Mouse (Mus musculus): ENCODE measurements around the gene Zfp275. TPM values are rescaled to one million over a fixed set of nuclear protein-coding genes. Genes with fewer than 3 reads are reported as not detected.
"Not testable (repeated sequence)": the region's sequence is repeated elsewhere in the genome, so short reads cannot be mapped to it uniquely, and the experiment has no call there.

The Zfp275 gene
- polyA plus RNA-seq, 1 experiment from 2014 or later = 12.7 TPM

- Histone ChIP-seq H3K4me3 (no peak overlapping the region), H3K27me3 (ENCODE audit: insufficient read depth, poor library complexity, severe bottlenecking) (no peaks in the 10 kb centered on the region; the same call in 1 of the 2 replicates), H3K9me3 (no peaks in the 10 kb centered on the region), H3K36me3 (peaks cover 59% of the 10 kb centered on the region), H3K27ac (no peak overlapping the region), H3K4me1 (no peaks in the 10 kb centered on the region)
- DNase-seq (ENCODE audit: low spot score) = no peak
- 87% methylated on average over 2 of the region's 2 CpGs for WGBS
Observed at GRCm38 (mm10) chrX:73356163-73356562, 13.7 kb downstream of the Zfp275 start.

DNA sequence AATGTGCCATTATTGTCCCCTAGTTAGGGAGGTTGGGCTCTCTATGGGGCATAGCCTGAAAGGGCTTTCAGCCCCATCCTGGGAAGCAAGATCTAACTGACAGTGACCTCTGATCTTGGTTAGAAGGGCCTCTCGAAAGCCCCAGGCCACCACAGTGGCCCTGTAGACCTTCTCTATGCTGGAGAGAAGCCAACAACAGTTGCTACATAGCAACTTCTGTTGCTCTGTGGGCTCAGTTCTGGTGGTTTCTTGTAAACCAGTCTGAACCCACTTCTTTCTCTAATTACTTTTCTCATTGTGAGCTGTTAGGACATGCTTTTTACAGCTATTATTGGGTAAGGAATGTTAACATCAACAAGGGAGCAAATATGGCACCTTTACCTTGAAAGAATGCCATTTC lies 14.3 kb downstream of the Zfp275 start:
- Histone ChIP-seq H3K27me3 (ENCODE audit: insufficient read depth, poor library complexity, severe bottlenecking) (no peaks in the 10 kb centered on the region; the same call in 1 of the 2 replicates), H3K4me1 (no peaks in the 10 kb centered on the region), H3K4me3 (no peak overlapping the region), H3K27ac (no peak overlapping the region), H3K36me3 (peaks cover 54% of the 10 kb centered on the region), H3K9me3 (no peaks in the 10 kb centered on the region)
- DNase-seq (ENCODE audit: low spot score) = no peak
- 89% methylated on average over 1 of the region's 1 CpGs for WGBS

DNA sequence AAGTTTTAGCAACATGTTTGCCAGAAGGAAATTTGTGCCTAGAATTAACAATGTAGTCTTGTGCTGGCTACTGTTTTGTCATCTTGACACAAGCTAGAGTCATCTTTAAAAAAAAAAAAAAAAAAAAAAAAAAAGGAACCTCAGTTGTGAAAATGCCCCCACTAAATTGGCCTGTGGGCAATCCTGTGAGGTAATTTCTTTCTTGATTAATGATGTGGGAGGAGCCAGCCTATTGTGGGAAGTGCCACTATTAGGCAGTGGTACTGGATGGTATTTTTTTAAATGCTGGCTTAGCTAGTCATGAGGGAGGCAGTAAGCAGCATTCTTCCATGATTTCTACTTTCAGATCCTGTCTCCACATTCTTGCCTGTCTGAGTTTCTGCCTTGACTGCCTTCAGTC lies 20.9 kb downstream of the Zfp275 start:
- H3K9me3 ChIP-seq = no peaks in the 10 kb centered on the region
- no peaks in the 10 kb centered on the region; the same call in 1 of the 2 replicates for H3K27me3 ChIP-seq (ENCODE audit: insufficient read depth, poor library complexity, severe bottlenecking)
- H3K4me3 ChIP-seq = no peak overlapping the region
- H3K27ac ChIP-seq = no peak overlapping the region
- DNase-seq (ENCODE audit: low spot score) = no peak
- H3K36me3 ChIP-seq = peaks cover 8% of the 10 kb centered on the region; the same call in 1 of the 2 replicates
- H3K4me1 ChIP-seq = no peaks in the 10 kb centered on the region

DNA sequence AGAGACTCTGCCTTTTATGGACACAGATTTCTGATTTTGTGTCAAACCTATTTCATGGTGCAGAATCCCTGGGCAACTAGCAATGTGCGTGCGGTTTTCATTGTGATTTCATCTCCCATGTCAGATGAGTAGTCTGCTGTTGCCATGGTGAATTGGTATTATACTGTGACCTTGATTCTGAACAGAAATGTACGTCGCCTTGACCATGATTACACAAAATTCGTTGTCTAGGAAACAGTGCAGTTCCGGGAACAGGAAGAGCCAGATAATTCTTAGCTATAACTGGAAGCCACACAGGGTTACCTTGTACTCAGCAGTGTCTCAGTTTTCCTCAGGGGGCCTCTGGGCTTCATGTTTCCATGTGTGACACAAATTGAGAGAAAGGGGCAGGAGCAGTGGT lies 42.0 kb downstream of the Zfp275 start:
- no peaks in the 10 kb centered on the region for H3K4me1 ChIP-seq
- 79% methylated on average over 6 of the region's 6 CpGs for WGBS
- no peaks in the 10 kb centered on the region for H3K36me3 ChIP-seq
- DNase-seq (ENCODE audit: low spot score) = no peak
- no peaks in the 10 kb centered on the region for H3K27me3 ChIP-seq (ENCODE audit: insufficient read depth, poor library complexity, severe bottlenecking)
- no peaks in the 10 kb centered on the region for H3K9me3 ChIP-seq
- no peak overlapping the region for H3K27ac ChIP-seq
- H3K4me3 ChIP-seq = no peak overlapping the region

DNA sequence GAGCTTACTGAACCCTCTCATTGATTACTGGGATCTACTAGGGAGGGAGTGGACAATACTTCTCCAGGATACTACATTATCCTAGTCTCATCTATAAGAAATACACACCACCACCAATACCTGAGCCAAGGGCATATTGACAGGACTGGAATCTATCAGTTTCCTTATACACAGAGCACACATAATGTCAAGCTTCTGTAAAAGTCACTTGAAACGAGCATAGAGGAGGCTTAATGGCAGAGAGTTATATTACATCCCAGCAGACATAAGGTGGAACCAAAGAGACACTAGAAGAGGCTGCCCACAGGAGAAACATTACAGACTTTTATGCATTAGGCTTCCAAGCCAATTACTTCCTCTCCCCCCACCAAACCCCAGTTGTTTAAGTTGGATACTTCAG lies 42.5 kb downstream of the Zfp275 start:
- H3K9me3 ChIP-seq = no peaks in the 10 kb centered on the region
- no peaks in the 10 kb centered on the region for H3K27me3 ChIP-seq (ENCODE audit: insufficient read depth, poor library complexity, severe bottlenecking)
- no peaks in the 10 kb centered on the region for H3K36me3 ChIP-seq
- H3K27ac ChIP-seq = no peak overlapping the region
- H3K4me1 ChIP-seq = no peaks in the 10 kb centered on the region
- DNase-seq (ENCODE audit: low spot score) = no peak
- WGBS = 47% methylated on average over 1 of the region's 1 CpGs
- no peak overlapping the region for H3K4me3 ChIP-seq

GRCm38 (mm10) chrX:73391481-73391880 lies 49.1 kb downstream of the Zfp275 start:
- H3K36me3 ChIP-seq = no peaks in the 10 kb centered on the region
- no peak overlapping the region for H3K27ac ChIP-seq
- H3K4me1 ChIP-seq = no peaks in the 10 kb centered on the region
- 74% methylated on average over 4 of the region's 4 CpGs for WGBS
- no peaks in the 10 kb centered on the region for H3K9me3 ChIP-seq
- DNase-seq (ENCODE audit: low spot score) = no peak
- H3K27me3 ChIP-seq (ENCODE audit: insufficient read depth, poor library complexity, severe bottlenecking) = peaks cover 14% of the 10 kb centered on the region; the same call in 1 of the 2 replicates
- H3K4me3 ChIP-seq = no peak overlapping the region

- no peaks in the 10 kb centered on the region for H3K4me1 ChIP-seq
- H3K27me3 ChIP-seq (ENCODE audit: insufficient read depth, poor library complexity, severe bottlenecking) = peaks cover 16% of the 10 kb centered on the region; the same call in 1 of the 2 replicates
- DNase-seq (ENCODE audit: low spot score) = no peak
- WGBS = 83% methylated on average over 1 of the region's 1 CpGs
- no peaks in the 10 kb centered on the region for H3K36me3 ChIP-seq
- no peak overlapping the region for H3K4me3 ChIP-seq
- no peaks in the 10 kb centered on the region for H3K9me3 ChIP-seq
- no peak overlapping the region for H3K27ac ChIP-seq
Observed at GRCm38 (mm10) chrX:73396446-73396845, 54.0 kb downstream of the Zfp275 start.

GRCm38 (mm10) chrX:73398636-73399035 lies 56.2 kb downstream of the Zfp275 start, which contains the start of gene Gm18336:
Gene Gm18336 (minus strand): TSS chrX:73398736.
- H3K36me3 ChIP-seq; H3K4me1 ChIP-seq; H3K4me3 ChIP-seq; H3K9me3 ChIP-seq; H3K27ac ChIP-seq; DNase-seq (ENCODE audit: low spot score): not testable (repeated sequence)
- peaks cover 14% of the 10 kb centered on the region; the same call in 1 of the 2 replicates for H3K27me3 ChIP-seq (ENCODE audit: insufficient read depth, poor library complexity, severe bottlenecking)
- WGBS = 71% methylated on average over 2 of the region's 2 CpGs

DNA sequence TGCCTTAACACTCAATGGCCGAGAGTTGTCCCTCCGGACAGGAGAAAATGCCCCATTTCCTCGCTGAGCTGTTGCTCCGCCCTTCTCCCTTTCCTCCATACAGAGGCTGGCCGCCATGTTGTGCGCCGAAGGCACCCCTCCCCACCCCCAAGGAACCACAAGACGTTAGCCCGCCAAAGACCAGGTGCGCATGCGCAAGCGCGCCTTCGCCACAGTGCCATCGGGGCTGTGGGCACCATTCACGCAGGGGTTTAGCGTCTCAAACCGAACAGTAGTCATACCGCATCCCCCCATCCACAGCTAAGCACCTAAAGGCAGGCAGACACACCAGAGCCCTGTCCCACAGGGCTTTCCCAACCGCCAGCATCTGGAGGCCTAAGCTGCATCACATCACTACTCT lies 58.5 kb downstream of the Zfp275 start:
- WGBS = 83% methylated on average over 20 of the region's 20 CpGs
- Histone ChIP-seq H3K36me3 (no peaks in the 10 kb centered on the region), H3K27ac (no peak overlapping the region), H3K4me1 (no peaks in the 10 kb centered on the region), H3K27me3 (ENCODE audit: insufficient read depth, poor library complexity, severe bottlenecking) (peaks cover 9% of the 10 kb centered on the region; the same call in 1 of the 2 replicates), H3K4me3 (no peak overlapping the region), H3K9me3 (no peaks in the 10 kb centered on the region)
- DNase-seq (ENCODE audit: low spot score) = no peak

DNA sequence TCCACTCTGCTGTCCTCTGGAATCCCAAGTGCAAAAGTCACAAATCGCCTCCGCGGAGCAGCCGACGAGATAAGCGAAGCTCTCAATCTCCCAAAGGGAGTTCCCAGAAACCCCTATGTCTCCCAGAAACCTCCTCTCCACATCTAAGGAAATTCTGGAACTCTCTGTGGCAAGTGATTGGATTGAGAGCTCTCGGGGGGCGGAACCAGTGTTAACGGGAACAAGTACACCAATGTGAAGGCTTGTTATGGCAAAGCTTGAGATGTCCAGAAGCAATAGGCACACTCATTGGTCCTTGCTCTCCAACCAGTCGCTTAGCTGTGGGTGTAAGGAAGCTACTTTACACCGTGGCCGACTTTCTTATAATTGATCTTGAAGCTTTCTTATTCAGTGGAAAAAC lies 59.2 kb downstream of the Zfp275 start:
- no peak for DNase-seq (ENCODE audit: low spot score)
- no peak overlapping the region for H3K4me3 ChIP-seq
- 90% methylated on average over 12 of the region's 12 CpGs for WGBS
- no peaks in the 10 kb centered on the region for H3K9me3 ChIP-seq
- H3K4me1 ChIP-seq = no peaks in the 10 kb centered on the region
- no peak overlapping the region for H3K27ac ChIP-seq
- H3K27me3 ChIP-seq (ENCODE audit: insufficient read depth, poor library complexity, severe bottlenecking) = peaks cover 5% of the 10 kb centered on the region; the same call in 1 of the 2 replicates
- no peaks in the 10 kb centered on the region for H3K36me3 ChIP-seq

Other genes with a start within 250 kb of the Zfp275 start
- 1.8 and 2.4 TPM in 2 replicates for gene Xlr3a, start 245.5 kb upstream of the Zfp275 start, polyA plus RNA-seq (2016; fragmentation: Nextera tagmentation; extraction: Ambion mirVana)
- gene Gm14685, start 225.6 kb upstream of the Zfp275 start, polyA plus RNA-seq (2016; fragmentation: Nextera tagmentation; extraction: Ambion mirVana) = 0.10 and 0.23 TPM in 2 replicates
- gene Xlr5b, start 193.8 kb upstream of the Zfp275 start, polyA plus RNA-seq (2016; fragmentation: Nextera tagmentation; extraction: Ambion mirVana) = not detected in 2 replicates
- 0.13 TPM in 1 of 2 replicates, not detected in the other for gene DXBay18, start 193.2 kb upstream of the Zfp275 start, polyA plus RNA-seq (2016; fragmentation: Nextera tagmentation; extraction: Ambion mirVana)
- gene Spin2d, start 165.6 kb upstream of the Zfp275 start, polyA plus RNA-seq (2016; fragmentation: Nextera tagmentation; extraction: Ambion mirVana) = not detected in 2 replicates
- gene Xlr3b, start 150.4 kb upstream of the Zfp275 start, polyA plus RNA-seq (2016; fragmentation: Nextera tagmentation; extraction: Ambion mirVana) = 6.0 and 9.8 TPM in 2 replicates
- 0.74 and 0.83 TPM in 2 replicates for gene Xlr4b, start 128.3 kb upstream of the Zfp275 start, polyA plus RNA-seq (2016; fragmentation: Nextera tagmentation; extraction: Ambion mirVana)
- 7.6 and 8.1 TPM in 2 replicates for gene F8a, start 114.3 kb upstream of the Zfp275 start, polyA plus RNA-seq (2016; fragmentation: Nextera tagmentation; extraction: Ambion mirVana)
- gene Xlr4c, start 99.5 kb upstream of the Zfp275 start, polyA plus RNA-seq (2016; fragmentation: Nextera tagmentation; extraction: Ambion mirVana) = 0.25 and 0.34 TPM in 2 replicates
- gene Xlr3c, start 77.2 kb upstream of the Zfp275 start, polyA plus RNA-seq (2016; fragmentation: Nextera tagmentation; extraction: Ambion mirVana) = not detected in 2 replicates
- gene Xlr5a, start 49.6 kb upstream of the Zfp275 start, polyA plus RNA-seq (2016; fragmentation: Nextera tagmentation; extraction: Ambion mirVana) = not detected in 2 replicates
- not detected in 2 replicates for gene Xlr5c, start 49.6 kb upstream of the Zfp275 start, polyA plus RNA-seq (2016; fragmentation: Nextera tagmentation; extraction: Ambion mirVana)
- not detected in 2 replicates for gene Gm45015, start 5.8 kb upstream of the Zfp275 start, polyA plus RNA-seq (2016; fragmentation: Nextera tagmentation; extraction: Ambion mirVana)
- not detected in 2 replicates for gene Gm18336, start 56.1 kb downstream of the Zfp275 start, polyA plus RNA-seq (2016; fragmentation: Nextera tagmentation; extraction: Ambion mirVana)
- 0.13 TPM in 1 of 2 replicates, not detected in the other for gene Zfp92, start 68.5 kb downstream of the Zfp275 start, polyA plus RNA-seq (2016; fragmentation: Nextera tagmentation; extraction: Ambion mirVana)
- gene Trex2, start 92.7 kb downstream of the Zfp275 start, polyA plus RNA-seq (2016; fragmentation: Nextera tagmentation; extraction: Ambion mirVana) = not detected in 2 replicates
- 83.7 and 90.0 TPM in 2 replicates for gene Haus7, start 116.4 kb downstream of the Zfp275 start, polyA plus RNA-seq (2016; fragmentation: Nextera tagmentation; extraction: Ambion mirVana)
- gene Bgn, start 141.0 kb downstream of the Zfp275 start, polyA plus RNA-seq (2016; fragmentation: Nextera tagmentation; extraction: Ambion mirVana) = 18.6 and 30.3 TPM in 2 replicates
- gene Atp2b3, start 160.5 kb downstream of the Zfp275 start, polyA plus RNA-seq (2016; fragmentation: Nextera tagmentation; extraction: Ambion mirVana) = 0.11 and 0.21 TPM in 2 replicates

All from heart, embryonic 10.5 days (tissue).